Mouse (Mus musculus) frontal cortex, adult 2 months (tissue): ENCODE measurements around the gene Socs2. TPM values are rescaled to one million over a fixed set of nuclear protein-coding genes. Genes with fewer than 3 reads are reported as not detected.

Experiments used
- DNase-seq, 2 experiments: peaks; one replicate each; pipeline ENCODE4 v3.0.0; 2022; ENCODE audit warnings: low spot score in 1 of 2; ENCODE audit errors: extremely low spot score in 1 of 2
- polyA plus RNA-seq: library from polyadenylated mRNA; depleted of rRNA; stranded (reverse); fragments of >200 nt; gene quantifications from 2 replicates; pipeline ENCODE4 v1.2.3, GENCODE M21; 2012

Gene Socs2
- polyA plus RNA-seq, 1 experiment, result 21.2 TPM

DNA sequence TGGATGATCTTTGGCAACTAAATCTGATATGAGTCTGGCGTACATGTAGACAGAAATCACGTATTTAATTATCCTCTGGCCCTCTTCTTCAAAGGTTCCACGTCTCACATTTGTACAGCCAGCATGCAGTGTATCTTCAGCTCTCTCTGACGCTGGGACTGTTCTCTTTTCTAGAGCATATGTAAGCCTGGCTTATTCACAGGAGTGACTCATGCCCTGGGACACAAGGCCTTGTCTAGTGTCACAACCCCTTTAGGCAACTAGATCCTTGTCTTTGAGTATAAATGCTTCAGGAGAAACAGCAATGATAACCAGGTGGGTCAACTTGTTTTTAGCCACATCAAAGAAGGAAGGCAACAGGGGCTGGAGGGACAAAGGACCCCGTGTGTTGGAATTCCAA lies 5.7 kb upstream of the Socs2 start:
- no peak for DNase-seq

DNA sequence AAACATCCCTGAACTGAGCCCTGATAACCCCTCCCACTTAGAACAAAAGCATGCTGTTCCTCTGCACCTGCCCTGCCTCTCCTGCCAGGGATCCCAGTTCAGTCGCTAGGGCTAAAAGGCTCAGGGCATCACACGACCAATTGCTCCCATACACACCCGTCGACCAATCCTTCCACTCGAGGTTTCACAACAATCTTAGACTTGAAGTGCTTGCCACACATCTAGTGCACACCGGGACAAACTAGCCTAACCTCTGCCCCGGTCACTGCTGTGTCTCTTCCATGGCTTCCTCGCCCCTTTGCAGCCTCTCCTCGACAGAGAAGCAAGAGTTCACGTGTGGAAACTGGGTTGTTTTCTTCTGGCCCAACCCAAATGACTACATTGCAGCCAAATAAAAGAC lies 3.3 kb upstream of the Socs2 start:
- DNase-seq, result no peak

DNA sequence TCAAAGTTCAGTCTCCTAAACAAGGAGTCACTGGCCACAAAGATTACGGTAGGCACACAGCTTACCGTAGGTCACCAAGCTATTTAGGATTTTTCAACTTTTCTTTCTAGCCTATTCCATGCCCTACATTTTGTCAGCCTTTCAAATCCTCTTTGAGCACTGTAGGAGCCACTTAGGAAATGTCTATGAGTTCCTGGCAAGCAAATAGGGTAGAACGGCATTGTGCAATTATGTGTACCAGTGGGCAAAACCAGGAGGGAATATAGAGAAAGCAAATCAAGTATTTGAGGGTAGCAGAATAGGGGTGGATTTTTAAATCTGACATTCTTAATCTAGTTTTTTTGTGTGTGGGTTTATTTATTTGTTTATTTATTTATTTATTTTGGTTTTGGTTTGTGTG lies 2.7 kb upstream of the Socs2 start:
- DNase-seq, result no peak

DNA sequence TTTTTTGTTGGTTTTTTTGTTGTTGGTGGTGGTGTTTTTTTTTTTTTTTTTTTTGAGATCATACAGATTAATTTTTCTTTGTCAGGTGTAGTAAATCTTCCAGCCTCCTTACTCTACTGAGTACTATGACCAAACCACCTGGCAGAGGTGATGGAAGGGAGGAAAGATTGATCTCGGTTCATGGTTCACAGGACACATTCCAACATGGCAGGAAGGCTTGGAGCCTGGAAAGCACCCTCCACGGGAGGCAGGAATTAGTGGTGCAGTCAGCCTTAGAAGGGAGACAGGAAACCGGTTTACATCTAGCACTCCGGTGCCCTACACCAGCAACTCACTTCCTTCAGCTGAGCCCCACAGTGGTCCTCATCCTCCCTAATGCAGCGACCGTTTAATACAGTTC lies 1.7 kb upstream of the Socs2 start:
- no peak for DNase-seq

DNA sequence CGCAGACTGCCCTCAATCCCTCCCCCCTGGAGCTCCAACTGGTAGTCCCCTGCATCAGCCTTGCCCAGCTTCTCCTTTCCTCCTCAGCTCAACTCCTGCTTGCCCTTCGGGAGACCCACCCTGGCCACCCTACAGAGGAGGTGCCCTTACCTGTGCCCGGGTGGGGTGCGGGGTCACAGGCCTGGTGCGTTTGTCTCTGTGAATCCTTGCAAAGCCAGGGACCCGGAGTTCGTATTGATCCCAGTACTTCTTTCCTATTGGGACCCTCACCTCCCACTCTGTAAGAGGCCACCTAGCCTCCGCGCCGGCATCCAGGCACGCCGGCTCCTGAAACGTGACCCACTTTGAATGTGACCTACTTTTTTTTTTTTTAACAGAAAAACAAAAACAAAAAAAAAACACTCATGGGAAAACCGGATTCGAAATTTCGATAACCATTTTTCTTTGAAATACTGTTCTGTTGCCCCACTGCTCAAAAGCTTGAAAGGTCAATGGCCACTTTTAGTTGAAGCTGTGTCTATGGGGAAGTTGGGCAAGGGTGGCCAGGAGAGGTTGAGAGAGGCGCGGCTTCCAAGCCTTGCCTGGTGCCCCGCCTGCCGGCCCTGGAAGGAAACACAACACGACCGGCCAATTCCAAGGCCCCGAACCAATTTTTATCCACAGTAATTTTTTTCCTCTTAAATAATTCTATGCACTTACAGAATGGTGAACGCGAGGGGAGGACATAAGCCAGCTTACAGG lies 686 bp upstream of the Socs2 start:
- DNase-seq, result peak in 1 of 2 experiments; percentile 73

DNA sequence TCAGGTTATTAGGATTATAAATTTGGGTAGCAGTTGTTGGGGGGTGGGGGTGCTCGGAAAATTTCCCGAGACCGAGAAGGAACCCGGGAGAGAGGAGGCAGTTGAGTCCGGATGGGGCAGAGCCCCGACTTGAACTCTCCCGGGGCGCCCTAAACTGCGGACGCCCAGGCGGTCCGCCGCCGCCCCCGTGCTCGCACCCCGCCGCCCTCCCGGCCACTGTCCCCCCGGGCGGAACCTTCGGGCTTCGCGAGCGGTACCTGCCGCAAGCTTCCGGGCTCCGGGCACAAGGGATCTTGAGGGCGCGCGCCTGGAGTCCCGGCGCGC lies 657 bp downstream of the Socs2 start:
- DNase-seq, result no peak

DNA sequence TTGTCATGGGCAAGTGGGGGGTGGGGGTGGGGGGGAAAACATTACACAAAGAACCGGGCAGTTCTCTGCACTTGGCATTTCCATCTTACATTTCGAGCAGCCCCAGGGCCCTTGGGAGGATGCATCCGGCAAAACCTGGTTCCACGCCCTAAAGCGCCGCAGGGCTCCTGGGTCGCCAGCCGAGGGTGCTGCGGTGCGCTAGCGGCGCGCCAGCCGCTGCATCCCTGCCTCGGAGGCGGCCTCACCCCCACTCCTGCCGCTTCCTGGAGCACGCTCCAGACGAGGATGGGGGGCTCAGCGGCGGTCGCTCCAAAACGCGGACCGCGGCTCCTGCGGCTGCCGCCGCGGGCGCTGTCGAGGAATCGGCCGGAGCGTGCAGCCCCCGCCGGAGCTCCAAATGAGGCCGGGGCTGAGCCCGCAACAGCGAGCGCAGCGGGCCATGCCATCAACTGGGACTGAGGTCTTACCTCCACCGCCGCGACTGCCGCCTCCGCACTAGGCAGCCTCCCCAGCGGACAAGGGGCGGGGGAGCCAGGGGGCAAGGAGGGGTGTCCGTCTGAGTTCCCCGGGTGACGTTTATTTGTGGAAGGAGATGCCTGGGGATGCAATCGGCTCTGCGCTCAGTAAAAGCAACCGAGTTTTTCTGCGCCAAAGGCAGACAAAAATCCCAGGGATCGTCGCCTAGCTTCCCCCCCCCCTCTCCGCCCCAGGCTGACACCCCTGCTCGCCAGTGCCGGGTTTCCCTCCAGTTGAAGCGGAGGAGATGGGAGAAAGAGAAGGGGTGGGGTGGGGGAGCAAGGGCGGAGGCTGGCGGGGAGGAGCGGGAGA lies 1.2 kb downstream of the Socs2 start:
- DNase-seq, result peak in 1 of 2 experiments; percentile 54

DNA sequence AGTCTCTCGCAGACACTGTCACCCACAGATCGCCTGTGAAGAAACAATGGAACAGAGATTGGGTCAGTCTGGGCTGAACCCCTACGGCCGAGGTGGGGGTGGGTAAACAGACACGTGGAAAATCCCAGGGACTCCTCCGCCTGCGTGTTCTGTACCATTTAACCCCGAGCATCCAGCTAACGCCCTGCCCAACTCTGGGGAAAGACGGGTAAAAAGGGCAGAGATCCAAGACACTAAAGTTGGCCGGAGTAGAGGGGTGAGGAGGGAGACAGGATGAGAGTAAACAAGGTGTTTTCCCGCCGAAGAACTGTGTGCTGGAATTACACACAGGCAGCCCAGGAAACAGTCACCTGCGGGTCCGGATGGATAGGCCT lies 1.8 kb downstream of the Socs2 start:
- no peak for DNase-seq

DNA sequence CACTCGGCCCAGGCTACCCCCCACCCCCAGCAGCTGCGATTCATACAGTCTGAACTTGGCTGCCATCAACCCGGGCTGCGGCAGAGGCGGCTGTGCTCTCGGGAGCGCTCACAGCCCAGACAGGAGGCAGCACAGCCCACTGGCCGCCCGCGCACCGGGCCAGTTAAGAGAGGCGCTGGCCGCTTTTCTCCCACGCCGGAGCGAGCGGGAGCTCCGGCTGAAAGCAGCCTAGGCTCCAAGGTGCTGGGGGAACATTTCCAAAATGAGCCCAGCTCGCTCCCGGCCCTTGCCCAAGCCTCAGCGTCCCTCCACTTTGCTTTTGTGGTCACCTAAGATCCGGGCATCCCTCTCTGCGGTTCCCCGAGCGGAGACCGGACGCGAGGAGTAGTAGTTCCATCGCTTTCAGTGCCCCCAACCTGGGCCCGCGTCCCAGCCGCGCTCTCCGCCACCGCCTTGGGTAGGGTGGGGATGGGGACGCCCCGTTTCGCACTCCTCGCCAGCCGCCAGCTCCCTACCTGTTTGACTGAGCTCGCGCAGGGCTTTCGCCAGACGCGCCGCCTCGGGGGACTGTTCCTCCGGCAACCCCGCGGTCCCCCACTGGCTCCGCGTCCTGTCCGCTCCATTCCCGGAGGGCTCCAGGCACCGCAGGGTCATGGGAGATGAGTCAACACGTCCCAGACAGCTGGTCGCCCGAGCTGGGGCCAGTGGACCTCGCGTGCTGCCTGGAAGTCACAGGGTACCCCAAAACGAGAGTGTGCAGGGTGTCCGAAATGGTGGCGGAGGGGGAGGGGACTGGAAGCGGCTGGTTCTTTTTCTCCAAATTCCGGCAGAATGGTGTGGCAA lies 2.4 kb downstream of the Socs2 start:
- peak in 1 of 2 experiments; percentile 59 for DNase-seq

DNA sequence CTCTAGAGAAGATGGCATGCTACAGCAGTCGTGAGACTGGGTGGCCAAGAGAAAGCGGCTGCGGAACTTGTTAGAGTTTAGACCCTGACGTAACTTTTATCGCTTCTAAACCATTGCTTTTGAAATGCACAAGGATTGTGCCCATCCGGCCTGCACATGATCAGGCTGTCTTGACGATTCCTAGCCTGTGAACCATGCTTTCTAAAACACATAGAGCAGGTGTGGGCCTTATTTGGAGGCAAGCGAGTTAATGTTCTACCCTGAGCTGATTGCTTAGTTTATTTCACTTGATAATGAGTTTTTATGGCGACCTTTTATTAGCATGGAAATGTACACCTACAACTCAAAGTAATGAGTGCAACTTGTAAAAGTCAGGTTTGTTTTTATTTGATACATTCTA lies 5.8 kb downstream of the Socs2 start:
- no peak for DNase-seq

DNA sequence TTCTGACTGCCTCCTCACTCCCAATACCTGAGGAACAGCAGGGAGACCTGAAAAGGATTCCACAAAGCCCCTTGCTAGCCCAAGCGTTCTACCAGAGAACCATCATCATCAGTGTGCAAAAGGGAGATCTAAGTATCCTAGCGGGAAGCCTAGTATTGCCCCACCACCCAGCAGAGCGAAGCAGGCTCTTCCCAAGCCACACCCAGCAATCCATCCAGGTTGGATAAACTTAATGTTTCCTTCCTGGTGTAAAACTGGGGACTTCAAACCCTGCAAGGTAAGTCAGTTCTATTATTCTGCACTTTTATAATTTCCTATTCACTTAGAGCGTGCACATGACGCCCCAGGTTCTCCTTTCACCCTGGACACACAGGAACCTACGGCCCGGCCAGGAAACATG lies 6.3 kb downstream of the Socs2 start:
- DNase-seq, result no peak

DNA sequence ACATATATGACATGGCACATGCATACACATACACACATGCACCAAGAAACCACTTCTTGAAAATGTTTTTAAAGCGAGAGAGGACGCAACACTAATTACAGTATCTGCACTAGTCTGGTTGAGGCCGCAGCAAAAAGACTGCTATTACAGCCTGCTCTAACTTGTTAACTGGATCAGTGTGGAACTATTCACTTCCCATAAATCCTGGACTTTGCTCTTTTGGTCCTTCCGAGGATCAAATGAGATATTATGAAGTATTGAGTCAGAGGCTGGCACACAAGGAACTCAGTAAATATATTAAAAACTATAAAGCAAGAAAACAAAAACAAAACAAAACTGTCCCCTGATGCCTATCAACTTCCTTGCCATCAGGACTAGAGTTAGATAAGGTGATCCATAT lies 6.8 kb downstream of the Socs2 start:
- no peak for DNase-seq

DNA sequence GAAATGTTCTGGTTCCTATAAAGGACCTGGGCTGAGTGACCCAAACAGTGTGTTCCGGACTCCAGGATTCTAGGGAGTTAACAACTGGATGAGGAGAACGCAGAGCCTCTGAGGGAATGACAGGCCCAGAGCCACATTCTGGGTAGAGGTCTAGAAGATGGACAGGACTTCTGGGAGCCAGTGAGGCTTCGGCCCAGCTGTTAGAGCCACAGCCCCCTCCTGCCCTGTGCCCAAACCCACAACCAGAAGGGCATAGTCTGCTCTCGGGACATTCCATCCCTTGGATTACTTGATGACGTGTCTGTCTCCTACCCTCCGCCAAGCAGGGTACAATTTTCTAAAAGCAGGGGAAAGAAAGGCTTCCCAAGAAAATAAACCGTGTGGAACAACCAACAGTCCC lies 7.8 kb downstream of the Socs2 start:
- no peak for DNase-seq

DNA sequence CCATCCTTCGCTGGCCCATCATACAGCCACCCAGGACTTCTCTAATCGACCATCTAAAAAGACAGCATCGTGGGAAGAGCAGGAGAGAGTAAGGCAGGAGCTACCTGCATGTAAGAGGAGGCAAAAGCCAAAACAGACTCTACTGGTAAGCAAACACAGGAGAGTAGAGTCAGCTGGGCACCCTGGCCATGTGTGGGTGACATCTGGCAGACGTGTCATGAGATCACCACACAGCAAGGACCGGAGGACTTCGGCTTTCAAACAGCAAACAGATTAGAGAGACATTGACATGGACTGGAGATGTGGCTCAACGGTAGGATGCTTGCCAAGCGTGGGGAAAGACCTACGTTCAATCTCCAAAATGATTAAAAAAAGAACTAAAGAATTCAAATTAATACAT lies 8.5 kb downstream of the Socs2 start:
- no peak for DNase-seq

DNA sequence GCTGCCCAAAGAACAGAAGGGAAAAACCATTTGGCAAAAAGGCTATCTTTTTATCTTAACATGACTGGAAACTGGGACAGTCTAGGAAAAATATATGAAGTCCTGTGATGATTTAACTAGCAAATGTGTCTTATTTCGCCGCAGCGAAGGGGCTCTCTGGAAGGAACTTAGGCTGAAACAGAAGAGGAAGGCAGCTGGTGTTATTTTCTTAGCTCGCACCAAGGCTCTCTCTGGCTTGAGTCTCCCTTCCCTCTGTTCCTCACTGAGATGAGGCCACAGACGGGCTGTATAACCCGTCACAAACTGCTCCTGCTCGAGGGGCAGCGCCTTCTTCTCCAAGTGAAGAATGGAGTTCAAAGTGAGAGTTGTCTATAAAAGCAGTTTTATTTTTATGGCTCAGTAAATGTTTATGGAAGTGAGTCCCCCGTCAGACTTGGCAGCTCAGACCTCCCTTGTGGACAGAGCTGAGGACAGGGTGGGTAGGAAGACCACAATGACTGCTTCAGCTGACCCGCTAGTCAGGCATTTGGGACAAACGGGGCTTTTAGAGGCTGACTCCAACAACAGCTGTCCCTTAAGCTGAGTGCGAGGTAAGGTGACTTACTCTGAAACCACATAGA lies 9.3 kb downstream of the Socs2 start:
- no peak for DNase-seq

DNA sequence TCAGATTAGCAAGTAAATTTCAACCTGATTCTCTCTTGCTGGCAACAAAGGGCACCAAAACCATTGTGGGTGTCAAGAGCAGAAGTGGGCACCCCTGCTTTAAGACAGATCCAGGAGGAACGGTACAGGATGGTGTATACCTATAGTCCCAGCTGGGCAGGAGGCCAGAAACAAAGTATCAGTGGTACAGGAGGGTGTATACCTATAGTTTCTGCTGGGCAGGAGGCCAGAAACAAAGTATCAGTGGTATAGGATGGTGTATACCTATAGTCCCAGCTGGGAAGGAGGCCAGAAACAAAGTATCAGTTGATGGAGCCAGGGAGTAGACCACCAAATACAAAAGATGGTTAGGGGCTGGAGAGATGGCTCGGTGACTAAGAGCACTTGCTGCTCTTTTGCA lies 12.2 kb downstream of the Socs2 start:
- no peak for DNase-seq

DNA sequence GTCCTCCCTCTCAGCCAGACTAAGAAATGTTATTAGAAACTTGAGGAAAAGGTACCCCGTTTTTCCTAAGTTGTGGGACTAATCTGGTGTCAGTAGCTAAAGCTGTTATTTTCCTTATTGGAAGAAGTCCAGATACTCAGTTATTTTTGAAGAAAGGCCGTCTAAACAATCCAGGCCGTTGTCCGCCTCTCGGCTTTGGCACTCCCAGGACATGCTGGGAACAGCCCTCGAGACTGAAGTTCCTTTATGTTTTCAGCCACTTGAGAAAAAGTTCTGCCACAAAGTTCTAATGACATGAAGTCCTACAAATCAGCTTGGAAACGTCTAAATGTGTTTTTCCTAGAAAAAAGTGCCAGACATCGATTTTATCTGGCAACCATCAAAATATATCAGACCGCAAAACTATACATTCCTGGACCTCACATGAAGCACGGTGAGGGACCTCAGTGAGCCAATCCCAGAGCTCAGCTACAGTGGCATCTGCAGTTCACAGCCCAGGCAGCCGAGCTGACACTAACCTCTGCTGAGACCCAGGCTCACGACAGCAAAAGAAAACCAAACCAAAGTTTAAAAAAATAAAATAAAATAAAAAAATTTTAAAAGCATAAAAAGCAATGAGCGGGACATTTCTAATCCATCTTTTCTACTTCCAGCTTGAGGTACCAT lies 17.2 kb downstream of the Socs2 start:
- DNase-seq, result no peak

DNA sequence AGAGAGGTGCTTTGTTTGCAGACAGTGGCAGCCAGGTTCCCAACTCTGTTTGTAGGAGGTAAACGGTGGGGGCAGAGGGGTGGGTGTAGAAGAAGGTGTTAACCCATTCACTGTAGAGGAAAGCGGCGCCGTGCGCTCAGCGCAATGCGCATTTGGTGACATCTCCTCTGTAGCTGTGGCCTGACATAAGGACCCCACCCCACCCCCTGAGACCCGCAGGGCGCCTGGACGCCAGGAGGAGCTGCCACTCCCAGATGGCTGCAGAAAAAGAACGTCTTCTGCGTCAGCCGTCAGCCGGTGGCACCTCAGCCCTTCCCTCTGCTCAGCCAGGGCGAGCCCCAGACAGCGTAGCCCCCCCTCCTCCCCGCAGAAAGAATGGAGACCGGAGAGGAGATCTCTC lies 18.5 kb downstream of the Socs2 start:
- DNase-seq, result no peak

DNA sequence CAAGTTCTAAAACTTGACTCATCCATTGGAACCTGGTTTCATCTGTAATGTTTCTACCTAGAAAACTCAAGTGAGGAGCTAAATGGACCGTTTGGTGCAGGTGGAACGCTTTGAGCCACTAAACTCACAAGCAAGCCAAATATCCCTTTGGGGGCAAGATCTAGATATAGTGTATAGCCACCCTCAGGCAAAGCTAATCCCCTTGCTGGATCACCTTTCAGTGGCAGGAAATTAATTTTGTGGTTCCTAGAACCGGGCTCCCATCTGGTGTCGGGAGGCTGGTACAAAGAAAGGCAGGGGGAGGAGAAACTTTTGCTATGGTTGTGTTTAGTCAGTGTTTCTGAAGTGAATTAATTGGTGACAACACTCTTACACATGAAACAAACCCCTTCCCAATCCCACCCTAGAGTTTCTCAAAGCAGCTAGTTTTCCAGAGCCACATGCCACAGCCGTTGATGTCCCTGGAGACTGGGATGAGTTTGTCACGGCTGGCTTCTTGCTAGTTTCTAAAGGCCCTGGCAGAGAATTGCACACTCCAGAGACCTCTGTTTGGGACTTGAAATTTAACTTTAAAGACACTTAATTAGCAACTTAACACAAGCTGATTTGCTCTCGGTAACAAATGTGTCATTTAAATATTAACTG lies 19.7 kb downstream of the Socs2 start:
- DNase-seq, result no peak

DNA sequence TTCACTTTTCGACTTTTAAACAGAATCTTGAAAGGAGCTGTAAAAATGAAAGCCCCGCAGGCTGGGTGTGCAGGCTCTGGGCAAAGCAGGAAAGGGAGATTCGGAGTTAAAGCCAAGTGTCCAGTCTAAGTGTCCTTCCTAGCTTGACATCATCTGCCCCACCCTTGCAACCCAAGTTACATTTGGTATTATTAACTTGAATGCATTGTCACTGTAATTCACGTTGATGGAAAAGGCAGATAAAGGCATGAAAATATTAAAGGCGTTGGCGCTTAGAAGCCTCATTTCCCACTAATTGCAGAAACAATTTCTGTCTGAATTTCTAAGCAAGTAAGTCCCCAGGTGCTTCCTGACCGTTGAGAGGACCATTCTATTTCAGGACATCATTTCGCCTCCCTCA lies 20.6 kb downstream of the Socs2 start:
- DNase-seq, result no peak
